In the genomic region with DNA sequence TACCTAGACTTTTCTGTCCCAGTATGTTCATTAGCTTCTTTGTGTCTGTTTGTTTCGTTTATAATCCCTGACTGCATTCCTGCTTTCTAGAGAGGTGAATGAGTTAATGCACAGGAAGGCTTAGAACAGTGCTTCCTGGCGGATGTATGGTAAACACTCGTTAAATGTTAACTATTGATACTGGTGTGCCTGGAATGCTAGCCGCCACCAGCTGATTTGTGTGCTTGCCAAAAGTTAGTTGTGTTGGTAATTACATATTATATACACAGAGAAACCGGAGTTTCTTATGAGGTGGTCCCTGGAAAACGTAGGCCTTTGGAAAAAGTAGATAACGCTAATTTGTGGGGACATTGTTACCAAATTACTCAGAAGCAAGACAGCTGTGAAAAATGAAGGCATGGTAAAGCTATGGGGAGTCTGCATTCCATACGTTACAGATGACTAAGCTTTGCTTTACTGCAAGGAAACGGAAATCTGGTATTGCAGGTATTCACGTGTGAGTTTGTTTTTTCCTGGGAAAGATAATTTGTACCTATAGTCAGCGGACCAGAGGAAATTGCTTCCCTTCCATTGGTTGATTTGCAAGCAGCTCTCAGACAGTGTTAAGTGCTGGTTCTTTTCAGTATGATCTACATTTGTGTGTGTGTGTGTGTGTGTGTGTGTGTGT, we compare ENCODE assay signal across 12 mouse cellular contexts.
DNase-seq lines count a peak whose midpoint lies in the region; ATAC-seq and TF ChIP-seq lines count a peak whose summit lies in the region.
"Had no signal": no experiment of that assay in that cellular context is flagged by ENCODE, and none has a peak within 500 bp of the region (broad histone marks: within the 10 kb centered on the region; RNA-seq: fewer than 3 reads in every experiment).

No protein-coding gene starts in this region.

- DNase-seq in forebrain, postnatal 0 days: no peak
- no peak for DNase-seq in lung, postnatal 10 days
- DNase-seq in yolk sac, embryonic 10.5 days (ENCODE audit: low spot score): peak; percentile 81
- DNase-seq in cerebellum, postnatal 4 days (ENCODE audit: low spot score in 2 of 2): no peak
- no peak for DNase-seq in layer of hippocampus, adult 8-10 months (ENCODE audit: low spot score in 2 of 2)
- DNase-seq: cerebellum, adult 2 months had no signal

- no peak overlapping the region for H3K27ac ChIP-seq in forebrain, postnatal 0 days (ENCODE audit: low read depth, low read length)
- no peak overlapping the region for H3K27ac ChIP-seq in forebrain, embryonic 15.5 days (replicated peaks)
- peak overlapping the region; percentile 1; the same call in 1 of the 2 replicates for H3K27ac ChIP-seq in lung, embryonic 16.5 days (ENCODE audit: low read length)
- peak overlapping the region; percentile 5; the same call in 1 of the 2 replicates for H3K27ac ChIP-seq in limb, embryonic 12.5 days
- H3K27ac ChIP-seq: embryonic facial prominence, embryonic 13.5 days had no signal

- 0 out of 2 replicates have a peak, but pooled peaks have one; percentile 29 for ATAC-seq in forebrain, postnatal 0 days
- ATAC-seq in forebrain, embryonic 15.5 days (replicated peaks): no peak
- no peak for ATAC-seq in lung, embryonic 16.5 days (ENCODE audit: low read depth)
- ATAC-seq in limb, embryonic 12.5 days (ENCODE audit: insufficient number of reproducible peaks, insufficient read depth, low FRiP score, low TSS enrichment, low read depth): no peak
- ATAC-seq: activated CD4-positive, CD25-positive, alpha-beta regulatory T cell, adult 4 months had no signal

- H3K9me3 ChIP-seq in forebrain, postnatal 0 days (ENCODE audit: low read length): no peaks in the 10 kb centered on the region
- H3K9me3 ChIP-seq in forebrain, embryonic 15.5 days: no peaks in the 10 kb centered on the region
- no peaks in the 10 kb centered on the region for H3K9me3 ChIP-seq in lung, embryonic 16.5 days (ENCODE audit: control insufficient read depth, low read length)
- H3K9me3 ChIP-seq in limb, embryonic 12.5 days: no peaks in the 10 kb centered on the region
- H3K9me3 ChIP-seq: embryonic facial prominence, embryonic 13.5 days; megakaryocyte, embryonic 14.5 days had no signal

- 37% methylated on average over 11 of the region's 11 CpGs for WGBS in forebrain, postnatal 0 days
- WGBS in forebrain, embryonic 15.5 days: 25% methylated on average over 11 of the region's 11 CpGs
- WGBS in lung, embryonic 16.5 days: 25% methylated on average over 11 of the region's 11 CpGs
- WGBS in limb, embryonic 12.5 days: 16% methylated on average over 11 of the region's 11 CpGs

- H3K4me3 ChIP-seq in forebrain, postnatal 0 days (ENCODE audit: low read depth, low read length): no peak overlapping the region
- no peak overlapping the region for H3K4me3 ChIP-seq in forebrain, embryonic 15.5 days
- H3K4me3 ChIP-seq in lung, embryonic 16.5 days (ENCODE audit: low read length): no peak overlapping the region
- H3K4me3 ChIP-seq in limb, embryonic 12.5 days (replicated peaks): no peak overlapping the region
- H3K4me3 ChIP-seq: embryonic facial prominence, embryonic 13.5 days had no signal

- no peak for TF ChIP-seq CTCF in forebrain, postnatal 0 days (IDR thresholded peaks at IDR 0.05; ENCODE audit: low read depth)

- H3K4me1 ChIP-seq in forebrain, postnatal 0 days (ENCODE audit: insufficient read depth): no peaks in the 10 kb centered on the region; the same call in 1 of the 2 replicates
- H3K4me1 ChIP-seq in forebrain, embryonic 15.5 days: 0 out of 2 replicates have a peak, but pooled peaks cover 4% of the 10 kb centered on the region
- peaks cover 21% of the 10 kb centered on the region for H3K4me1 ChIP-seq in lung, embryonic 16.5 days (replicated peaks; ENCODE audit: control insufficient read depth, insufficient read depth, low read length)
- H3K4me1 ChIP-seq in limb, embryonic 12.5 days (replicated peaks): peaks cover 34% of the 10 kb centered on the region

- no peak overlapping the region for H3K4me2 ChIP-seq in forebrain, postnatal 0 days (ENCODE audit: low read depth)
- no peak overlapping the region for H3K4me2 ChIP-seq in forebrain, embryonic 15.5 days (replicated peaks)
- H3K4me2 ChIP-seq in lung, embryonic 16.5 days (ENCODE audit: low read depth, low read length): no peak overlapping the region
- H3K4me2 ChIP-seq in limb, embryonic 12.5 days: no peak overlapping the region
- H3K4me2 ChIP-seq: embryonic facial prominence, embryonic 13.5 days had no signal

- H3K9ac ChIP-seq in forebrain, postnatal 0 days: no peak overlapping the region
- H3K9ac ChIP-seq in forebrain, embryonic 15.5 days (replicated peaks): no peak overlapping the region
- H3K9ac ChIP-seq in lung, embryonic 16.5 days (ENCODE audit: low read length): no peak overlapping the region
- H3K9ac ChIP-seq in limb, embryonic 12.5 days (replicated peaks): no peak overlapping the region
- H3K9ac ChIP-seq: embryonic facial prominence, embryonic 13.5 days had no signal

- H3K27me3 ChIP-seq in forebrain, postnatal 0 days (ENCODE audit: insufficient read depth, low read length): no peaks in the 10 kb centered on the region
- no peaks in the 10 kb centered on the region for H3K27me3 ChIP-seq in forebrain, embryonic 15.5 days
- H3K27me3 ChIP-seq in lung, embryonic 16.5 days (ENCODE audit: control insufficient read depth, insufficient read depth, low read depth, low read length): no peaks in the 10 kb centered on the region
- H3K27me3 ChIP-seq in limb, embryonic 12.5 days: no peaks in the 10 kb centered on the region
- H3K27me3 ChIP-seq: embryonic facial prominence, embryonic 13.5 days; megakaryocyte, embryonic 14.5 days had no signal

- no peaks in the 10 kb centered on the region for H3K36me3 ChIP-seq in forebrain, postnatal 0 days (ENCODE audit: insufficient read depth)
- H3K36me3 ChIP-seq in forebrain, embryonic 15.5 days: no peaks in the 10 kb centered on the region
- H3K36me3 ChIP-seq in lung, embryonic 16.5 days (ENCODE audit: control insufficient read depth, insufficient read depth, low read length): no peaks in the 10 kb centered on the region
- no peaks in the 10 kb centered on the region for H3K36me3 ChIP-seq in limb, embryonic 12.5 days
- H3K36me3 ChIP-seq: embryonic facial prominence, embryonic 13.5 days had no signal

Comparison
In these comparisons a context has a peak if more than half of its experiments do, and no peak if none do; other contexts are left out.
1. H3K27ac ChIP-seq: peak in lung, embryonic 16.5 days (single experiment) and limb, embryonic 12.5 days (single experiment); none in forebrain, postnatal 0 days (single experiment) and forebrain, embryonic 15.5 days (single experiment).